Mouse (Mus musculus): ENCODE results near the gene Ism2.

GRCm38 (mm10) chr12:87332511-87332910 lies 33.0 kb upstream of the Ism2 start:
- TF ChIP-seq POLR2A (IDR thresholded peaks at IDR 0.05; ENCODE audit: insufficient read depth, low read length) (no peak), CTCF (IDR thresholded peaks at IDR 0.05; ENCODE audit: low read depth, low read length) (no peak)

Measured in ES-Bruce4 (cell line).